In genomic region chr16:75917712-75918111, GRCm38 (mm10) we compare ENCODE assay signal across 1 mouse cellular context.
TF ChIP-seq lines count a peak whose summit lies in the region.

No protein-coding gene starts in this region.

TF ChIP-seq in MEL, 35 proteins besides CTCF, POLR2A, EP300 and RAD21 (continued from another document):
- TF ChIP-seq POLR2AphosphoS5 (IDR thresholded peaks at IDR 0.05; ENCODE audit: borderline replicate concordance, low read depth, low read length) = no peak
- TF ChIP-seq MYC (IDR thresholded peaks at IDR 0.05; ENCODE audit: low read depth, low read length) = peak; percentile 90
- no peak for TF ChIP-seq CHD2 (IDR thresholded peaks at IDR 0.05; ENCODE audit: low read length)
- no peak for TF ChIP-seq USF1 (IDR thresholded peaks at IDR 0.05; ENCODE audit: low read depth, low read length)
- TF ChIP-seq CHD1 (IDR thresholded peaks at IDR 0.05; ENCODE audit: low read depth, low read length) = no peak
- TF ChIP-seq ZMIZ1 (IDR thresholded peaks at IDR 0.05; ENCODE audit: low read depth, low read length) = no peak
- no peak for TF ChIP-seq MYB (IDR thresholded peaks at IDR 0.05; ENCODE audit: low read depth, low read length)
- no peak for TF ChIP-seq KAT2A (conservative IDR thresholded peaks at IDR 0.05; ENCODE audit: low read depth, low read length)
- TF ChIP-seq NRF1 (IDR thresholded peaks at IDR 0.05; ENCODE audit: insufficient read depth, low read depth, low read length, poor library complexity, severe bottlenecking) = no peak
- no peak for TF ChIP-seq JUND (IDR thresholded peaks at IDR 0.05; ENCODE audit: low read depth, low read length)
